Mouse (Mus musculus): ENCODE data around the gene Plcb1. TPM values are rescaled to one million over a fixed set of nuclear protein-coding genes. Genes with fewer than 3 reads are reported as not detected.
A peak's percentile ranks its signal among the peaks of the same experiment; 100 is the strongest.

Gene Plcb1
- total RNA-seq, 2 experiments from 2014 or later: 2.1 TPM; not detected in 1

- no peak for ATAC-seq (replicated peaks; ENCODE audit: low FRiP score, poor library complexity, severe bottlenecking)
Measured at GRCm38 (mm10) chr2:135263943-135264342, 478.1 kb downstream of the Plcb1 start.

GRCm38 (mm10) chr2:135274949-135275348 lies 489.1 kb downstream of the Plcb1 start:
- ATAC-seq (replicated peaks; ENCODE audit: low FRiP score, poor library complexity, severe bottlenecking): no peak

GRCm38 (mm10) chr2:135278506-135278905 lies 492.6 kb downstream of the Plcb1 start:
- no peak for ATAC-seq (replicated peaks; ENCODE audit: low FRiP score, poor library complexity, severe bottlenecking)

GRCm38 (mm10) chr2:135279026-135279425 lies 493.2 kb downstream of the Plcb1 start:
- ATAC-seq (replicated peaks; ENCODE audit: low FRiP score, poor library complexity, severe bottlenecking): no peak

- ATAC-seq (replicated peaks; ENCODE audit: low FRiP score, poor library complexity, severe bottlenecking): no peak
Measured at GRCm38 (mm10) chr2:135283783-135284182, 497.9 kb downstream of the Plcb1 start.

- ATAC-seq (replicated peaks; ENCODE audit: low FRiP score, poor library complexity, severe bottlenecking): no peak
Measured at GRCm38 (mm10) chr2:135296184-135296769, 510.4 kb downstream of the Plcb1 start.

- no peak for ATAC-seq (replicated peaks; ENCODE audit: low FRiP score, poor library complexity, severe bottlenecking)
Measured at GRCm38 (mm10) chr2:135300480-135300879, 514.6 kb downstream of the Plcb1 start.

- ATAC-seq (replicated peaks; ENCODE audit: low FRiP score, poor library complexity, severe bottlenecking): no peak
Measured at GRCm38 (mm10) chr2:135302483-135302882, 516.6 kb downstream of the Plcb1 start.

- ATAC-seq (replicated peaks; ENCODE audit: low FRiP score, poor library complexity, severe bottlenecking): no peak
Measured at GRCm38 (mm10) chr2:135305186-135305585, 519.3 kb downstream of the Plcb1 start.

GRCm38 (mm10) chr2:135305736-135306471 lies 520.0 kb downstream of the Plcb1 start:
- no peak for ATAC-seq (replicated peaks; ENCODE audit: low FRiP score, poor library complexity, severe bottlenecking)

GRCm38 (mm10) chr2:135306472-135306771 lies 520.6 kb downstream of the Plcb1 start:
- no peak for ATAC-seq (replicated peaks; ENCODE audit: low FRiP score, poor library complexity, severe bottlenecking)

- ATAC-seq (replicated peaks; ENCODE audit: low FRiP score, poor library complexity, severe bottlenecking): no peak
Measured at GRCm38 (mm10) chr2:135307787-135308186, 521.9 kb downstream of the Plcb1 start.

- ATAC-seq (replicated peaks; ENCODE audit: low FRiP score, poor library complexity, severe bottlenecking): no peak
Measured at GRCm38 (mm10) chr2:135315980-135316379, 530.1 kb downstream of the Plcb1 start.

- ATAC-seq (replicated peaks; ENCODE audit: low FRiP score, poor library complexity, severe bottlenecking): no peak
Measured at GRCm38 (mm10) chr2:135318136-135318535, 532.3 kb downstream of the Plcb1 start.

- ATAC-seq (replicated peaks; ENCODE audit: low FRiP score, poor library complexity, severe bottlenecking): no peak
Measured at GRCm38 (mm10) chr2:135323276-135323954, 537.5 kb downstream of the Plcb1 start.

GRCm38 (mm10) chr2:135323955-135324302 lies 538.1 kb downstream of the Plcb1 start:
- no peak for ATAC-seq (replicated peaks; ENCODE audit: low FRiP score, poor library complexity, severe bottlenecking)

GRCm38 (mm10) chr2:135328756-135329155 lies 542.9 kb downstream of the Plcb1 start:
- no peak for ATAC-seq (replicated peaks; ENCODE audit: low FRiP score, poor library complexity, severe bottlenecking)

GRCm38 (mm10) chr2:135329782-135330545 lies 544.1 kb downstream of the Plcb1 start:
- 0 out of 2 replicates have a peak, but pooled peaks have one; percentile 46 for ATAC-seq (replicated peaks; ENCODE audit: low FRiP score, poor library complexity, severe bottlenecking)

- ATAC-seq (replicated peaks; ENCODE audit: low FRiP score, poor library complexity, severe bottlenecking): no peak
Measured at GRCm38 (mm10) chr2:135331868-135332267, 546.0 kb downstream of the Plcb1 start.

GRCm38 (mm10) chr2:135356311-135356710 lies 570.4 kb downstream of the Plcb1 start:
- no peak for ATAC-seq (replicated peaks; ENCODE audit: low FRiP score, poor library complexity, severe bottlenecking)
